Mouse (Mus musculus): ENCODE results near the gene Ccdc134. TPM values are rescaled to one million over a fixed set of nuclear protein-coding genes. Genes with fewer than 3 reads are reported as not detected.

Gene Ccdc134
- polyA plus RNA-seq, 1 experiment: 18.4 TPM

- DNase-seq (ENCODE audit: low read depth, low spot score): peak; percentile 97
- under 1% methylated on average over 79 of the region's 79 CpGs for WGBS
These were observed 19.3 kb downstream of the Ccdc134 start, which contains the start of gene Srebf2 for GRCm38 (mm10) chr15:82146770-82147610. TSS of gene Srebf2 (plus strand) at chr15:82147181.

GRCm38 (mm10) chr15:82147611-82148111, 19.9 kb downstream of the Ccdc134 start:
- 1% methylated on average over 50 of the region's 50 CpGs for WGBS
- no peak for DNase-seq (ENCODE audit: low read depth, low spot score)

- 9% methylated on average over 9 of the region's 9 CpGs for WGBS
- DNase-seq (ENCODE audit: low read depth, low spot score): no peak
These were observed 20.8 kb downstream of the Ccdc134 start for GRCm38 (mm10) chr15:82148510-82148911.

GRCm38 (mm10) chr15:82150042-82150441, 22.3 kb downstream of the Ccdc134 start:
- DNase-seq (ENCODE audit: low read depth, low spot score): no peak

DNA sequence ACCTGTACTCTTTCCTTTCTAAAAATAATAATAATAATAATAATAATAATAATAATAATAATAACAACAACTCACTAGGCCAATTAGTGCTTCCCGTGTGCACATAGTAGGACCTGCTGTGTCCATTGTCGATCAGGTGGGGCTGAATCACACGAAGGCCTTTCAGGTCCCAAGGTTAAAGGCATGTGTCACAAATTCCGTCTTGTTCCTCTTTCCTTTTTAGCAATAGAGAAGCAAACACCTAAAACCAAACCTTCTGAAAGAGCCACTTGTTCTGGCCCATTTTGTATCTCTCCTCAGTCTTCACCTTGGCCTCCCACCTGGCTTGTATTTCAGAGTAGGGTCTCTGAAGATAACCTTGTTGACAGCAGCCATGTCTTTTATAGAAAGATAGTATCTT, 23.5 kb downstream of the Ccdc134 start:
- WGBS: 78% methylated on average over 4 of the region's 4 CpGs
- DNase-seq (ENCODE audit: low read depth, low spot score): no peak

DNA sequence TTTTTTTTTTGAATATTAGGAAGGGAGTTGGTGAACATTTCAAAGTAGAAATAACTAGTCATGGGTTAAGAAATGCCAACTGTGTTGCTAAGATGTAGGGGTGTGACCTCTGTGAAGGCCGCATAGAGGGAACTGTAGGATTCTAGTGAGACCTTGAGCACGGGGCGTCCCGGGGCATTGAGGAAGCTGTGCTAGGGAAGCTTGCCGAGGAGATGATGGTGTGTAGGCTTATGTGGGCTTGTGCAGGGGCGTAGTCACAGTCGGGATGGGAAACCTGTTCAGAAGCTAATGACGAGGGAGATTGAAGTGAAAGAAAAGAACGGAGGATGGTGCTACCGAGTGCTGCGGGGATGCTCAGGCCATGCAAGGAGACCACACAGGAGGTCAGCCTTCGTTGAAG, 24.3 kb downstream of the Ccdc134 start:
- 55% methylated on average over 12 of the region's 12 CpGs for WGBS
- DNase-seq (ENCODE audit: low read depth, low spot score): no peak

DNA sequence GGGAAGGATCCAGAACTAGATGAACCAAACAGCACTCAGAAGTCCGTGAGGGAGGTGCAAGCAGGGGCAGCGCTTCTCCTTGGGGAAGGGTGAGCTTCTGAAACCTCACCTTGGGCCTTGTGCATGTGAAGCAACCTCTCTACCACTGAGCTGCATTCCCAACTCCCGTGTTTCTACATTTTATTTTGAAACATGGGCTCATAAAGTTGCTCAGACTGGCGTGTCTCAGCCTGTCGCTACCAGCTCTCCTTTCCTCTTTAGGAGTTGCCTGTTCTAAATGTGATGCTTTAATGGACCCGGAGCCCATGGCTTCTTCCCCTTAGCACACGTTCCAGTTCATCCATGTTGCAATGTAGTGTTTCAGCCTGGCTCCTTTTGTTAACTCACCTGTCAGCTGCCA, 24.7 kb downstream of the Ccdc134 start:
- WGBS: 59% methylated on average over 7 of the region's 7 CpGs
- no peak for DNase-seq (ENCODE audit: low read depth, low spot score)

DNA sequence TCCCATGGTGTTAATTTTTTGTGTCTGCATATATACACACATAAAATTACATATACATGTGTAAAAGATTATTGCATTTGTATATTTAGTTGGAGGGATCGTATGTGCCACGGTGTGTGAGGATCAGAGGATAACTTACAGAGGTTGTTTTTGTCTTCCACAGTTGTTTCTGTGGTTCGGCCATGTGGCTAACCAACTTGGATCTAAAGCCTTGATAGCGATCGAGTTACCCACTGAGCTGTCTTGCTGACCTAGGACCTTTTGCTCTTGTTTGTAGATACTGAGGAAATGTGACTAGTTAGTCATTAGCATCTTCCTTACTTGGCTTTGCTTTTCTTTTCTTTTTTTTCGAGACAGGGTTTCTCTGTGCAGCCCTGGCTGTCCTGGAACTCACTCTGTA, 28.6 kb downstream of the Ccdc134 start:
- DNase-seq (ENCODE audit: low read depth, low spot score): no peak
- WGBS: 86% methylated on average over 6 of the region's 6 CpGs

- 67% methylated on average over 10 of the region's 10 CpGs for WGBS
- no peak for DNase-seq (ENCODE audit: low read depth, low spot score)
These were observed 29.2 kb downstream of the Ccdc134 start for GRCm38 (mm10) chr15:82156902-82157301.

- WGBS: 52% methylated on average over 17 of the region's 17 CpGs
- no peak for DNase-seq (ENCODE audit: low read depth, low spot score)
These were observed 30.7 kb downstream of the Ccdc134 start for GRCm38 (mm10) chr15:82158243-82159035.

DNA sequence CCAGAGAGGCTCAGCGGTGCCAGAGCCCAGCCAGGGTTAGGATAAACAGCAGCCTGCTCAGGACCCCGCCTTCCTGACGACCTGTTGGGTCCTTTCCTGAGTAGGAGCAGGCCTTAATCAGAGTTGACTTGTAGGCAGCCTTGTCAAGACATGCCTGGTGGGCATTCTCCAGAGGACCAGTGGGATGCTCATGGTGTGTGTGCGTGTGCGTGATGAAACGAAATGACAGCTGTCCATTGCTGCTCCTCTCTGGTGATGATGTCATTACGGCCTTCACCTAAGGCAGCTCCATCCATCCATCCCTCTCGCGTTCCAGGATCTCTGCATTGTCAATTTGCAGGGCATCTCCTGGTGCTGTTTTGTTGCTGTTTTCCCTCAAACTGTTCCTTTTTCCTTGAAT, 31.7 kb downstream of the Ccdc134 start:
- DNase-seq (ENCODE audit: low read depth, low spot score): no peak
- 77% methylated on average over 9 of the region's 9 CpGs for WGBS

- 27% methylated on average over 11 of the region's 11 CpGs for WGBS
- no peak for DNase-seq (ENCODE audit: low read depth, low spot score)
These were observed 33.3 kb downstream of the Ccdc134 start for GRCm38 (mm10) chr15:82160731-82161640.

GRCm38 (mm10) chr15:82161965-82162600, 34.4 kb downstream of the Ccdc134 start:
- WGBS: 60% methylated on average over 12 of the region's 12 CpGs
- no peak for DNase-seq (ENCODE audit: low read depth, low spot score)

GRCm38 (mm10) chr15:82163356-82164060, 35.8 kb downstream of the Ccdc134 start:
- 70% methylated on average over 10 of the region's 10 CpGs for WGBS
- no peak for DNase-seq (ENCODE audit: low read depth, low spot score)

DNA sequence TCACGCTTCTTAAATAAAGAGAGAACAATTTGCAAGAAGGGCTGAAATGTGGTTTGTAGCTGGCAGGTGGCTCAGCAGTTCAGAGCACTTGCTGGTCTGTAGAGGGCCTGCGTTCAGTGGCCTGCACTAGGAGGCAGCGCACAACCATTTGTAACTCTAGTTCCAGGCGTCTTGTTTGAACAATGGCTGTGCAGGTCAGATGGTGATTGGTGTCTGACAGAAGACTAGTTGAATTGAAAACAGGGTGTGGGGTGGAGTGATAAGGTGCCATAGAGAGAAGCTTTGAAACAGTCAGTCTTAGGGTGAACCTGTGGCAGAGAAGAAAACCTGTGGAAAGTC, 36.3 kb downstream of the Ccdc134 start:
- 28% methylated on average over 4 of the region's 4 CpGs for whole genome bisulfite sequencing
- no peak for DNase-seq (ENCODE audit: low read depth, low spot score)

- 32% methylated on average over 7 of the region's 7 CpGs for WGBS
- DNase-seq (ENCODE audit: low read depth, low spot score): no peak
These were observed 36.8 kb downstream of the Ccdc134 start for GRCm38 (mm10) chr15:82164496-82164895.

DNA sequence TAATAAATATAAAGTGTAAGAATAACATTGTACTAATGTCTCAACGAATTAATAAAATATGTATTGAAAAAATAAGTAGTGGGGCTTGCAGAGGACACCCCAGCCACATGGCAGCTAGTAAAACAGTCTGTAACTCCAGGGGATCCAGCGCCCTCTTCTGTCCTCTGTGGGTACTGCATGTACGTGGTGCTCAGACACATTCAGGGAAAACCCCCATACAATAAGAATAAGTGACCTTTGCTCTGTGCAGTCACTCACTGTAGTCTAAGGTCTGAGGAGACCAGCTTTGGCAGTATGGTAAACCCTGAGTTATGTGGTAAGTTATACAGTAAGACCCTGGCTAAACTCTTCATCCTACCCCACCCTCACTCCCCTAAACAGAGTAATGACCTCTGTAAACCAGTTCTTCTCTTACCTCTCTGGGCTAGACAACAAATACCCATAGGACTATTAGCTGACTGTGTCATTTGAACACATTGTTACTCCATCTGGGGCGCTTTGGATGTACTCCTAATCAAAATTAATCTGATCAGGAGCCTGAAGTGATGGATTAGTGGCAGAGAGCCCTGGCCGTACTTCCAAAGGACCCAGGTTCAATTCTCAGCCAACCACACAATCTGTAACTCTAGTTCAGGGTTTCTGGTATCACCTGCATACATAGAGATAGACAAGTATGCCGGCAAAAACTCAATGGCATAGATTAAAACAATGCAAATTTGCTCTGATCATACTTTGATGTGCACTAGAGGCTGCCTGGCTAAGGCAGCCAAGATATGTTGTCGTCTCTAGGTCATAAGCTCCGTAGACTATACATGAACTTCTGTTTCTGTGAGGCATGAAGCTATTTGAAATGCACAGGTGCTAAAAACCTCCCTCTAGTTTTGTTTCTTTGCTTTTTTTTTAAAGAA, 37.9 kb downstream of the Ccdc134 start:
- no peak for DNase-seq (ENCODE audit: low read depth, low spot score)

More for the DNA sequence above, 37.9 kb downstream of the Ccdc134 start:
- 26% methylated on average over 8 of the region's 8 CpGs for WGBS
